Mouse (Mus musculus) right cerebral cortex, postnatal 10 days (tissue): ENCODE measurements around the gene Chl1.
A peak's percentile ranks its signal among the peaks of the same experiment; 100 is the strongest.

ENCODE experiments used
- DNase-seq, 2 experiments: peaks; one replicate each; pipeline ENCODE4 v3.0.0; 2021; ENCODE audit warnings: low spot score in 2 of 2

Gene Chl1

DNA sequence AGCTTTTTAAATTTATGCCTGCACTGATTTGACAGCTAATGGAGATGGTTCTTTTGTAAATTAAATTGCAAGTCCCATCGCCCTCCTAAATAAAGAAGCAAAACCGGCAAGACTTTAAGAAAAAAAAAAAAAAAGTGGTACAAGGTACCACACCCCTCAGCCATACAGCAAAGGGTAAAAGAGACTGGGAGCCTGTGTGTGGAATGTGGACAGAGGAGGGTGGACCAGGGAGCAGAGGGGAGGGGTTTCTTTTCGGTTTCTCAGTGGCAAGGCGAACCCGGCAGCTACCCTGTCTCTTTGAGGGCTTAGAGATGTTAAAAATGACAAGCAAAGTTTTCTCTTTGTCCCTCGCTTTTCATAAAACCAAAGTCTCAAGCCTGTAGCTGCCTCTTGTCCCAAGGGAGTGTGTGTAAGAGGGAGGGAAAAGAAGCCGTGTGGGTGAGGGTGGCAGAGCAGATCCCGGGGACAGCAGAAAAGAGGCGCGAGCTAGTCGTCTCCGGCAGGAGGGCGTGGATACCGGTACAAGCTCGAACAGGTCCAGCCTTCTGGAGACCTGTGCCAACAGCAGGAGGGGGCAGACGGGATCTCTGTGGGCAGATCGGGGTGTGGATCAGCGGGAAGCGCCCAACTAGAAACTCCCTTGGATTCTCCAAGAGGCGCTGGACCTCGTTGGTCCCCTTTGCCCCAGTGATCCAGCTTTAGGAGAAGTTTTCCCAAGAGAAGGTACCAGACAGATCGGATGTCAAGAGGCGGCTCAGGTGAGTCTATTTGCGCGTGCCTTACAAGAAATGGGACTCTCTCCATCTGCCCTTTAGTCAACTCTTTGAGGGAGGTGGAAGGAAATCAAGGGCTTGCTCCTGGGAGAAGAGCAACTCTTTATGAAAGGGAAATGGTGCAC is at the start of gene Chl1:
TSS of gene Chl1 (plus strand) at position 195 of the 898 bp plus-strand sequence.
- DNase-seq = peak; percentile 63 to 69

DNA sequence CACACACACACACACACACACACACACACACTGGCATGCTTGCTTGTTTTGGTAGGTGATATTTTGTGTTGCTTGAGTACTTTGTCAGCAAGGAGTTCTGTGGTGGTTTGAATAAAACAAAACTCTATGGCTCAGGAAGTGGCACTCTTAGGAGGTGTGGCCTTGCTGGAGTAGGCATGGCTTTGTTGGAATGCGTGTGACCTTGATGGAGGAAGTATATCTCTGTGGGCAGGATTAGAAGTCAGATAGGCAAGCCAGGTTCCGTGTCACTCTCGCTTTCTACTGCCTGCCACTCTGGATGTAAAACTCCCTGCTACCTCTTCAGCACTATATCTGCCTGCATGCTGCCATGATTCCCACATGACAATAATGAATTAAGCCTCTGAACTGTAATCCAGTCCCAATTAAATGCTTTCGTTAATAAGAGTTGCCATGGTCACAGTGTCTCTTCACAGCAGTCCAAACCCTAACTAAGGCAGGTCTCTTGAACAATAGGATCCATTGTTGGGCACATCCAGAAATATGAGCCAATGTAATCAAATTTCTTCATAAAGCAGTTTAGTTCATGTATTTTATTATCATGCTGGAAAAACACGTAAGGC is 44.8 kb upstream of the Chl1 start:
- DNase-seq = no peak

DNA sequence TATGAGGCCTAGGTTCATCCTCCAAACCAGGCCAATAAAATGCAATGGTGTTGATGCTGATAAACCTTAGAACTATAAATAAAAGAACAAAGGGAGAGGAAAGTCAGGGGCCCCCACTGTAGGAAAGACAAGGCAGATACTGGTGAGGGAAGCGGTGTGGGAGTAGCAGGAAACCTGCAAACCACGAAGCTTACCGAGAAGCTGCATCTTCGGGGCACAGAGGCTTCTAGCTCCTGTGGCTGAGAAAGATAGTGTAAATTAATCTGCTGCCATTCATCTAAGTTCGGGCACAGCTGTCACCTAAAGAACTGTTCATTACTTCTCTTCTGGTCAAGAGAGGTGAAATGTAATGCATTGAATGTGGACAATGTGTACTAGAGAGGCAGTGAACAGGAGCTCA is 37.1 kb upstream of the Chl1 start:
- no peak for DNase-seq

DNA sequence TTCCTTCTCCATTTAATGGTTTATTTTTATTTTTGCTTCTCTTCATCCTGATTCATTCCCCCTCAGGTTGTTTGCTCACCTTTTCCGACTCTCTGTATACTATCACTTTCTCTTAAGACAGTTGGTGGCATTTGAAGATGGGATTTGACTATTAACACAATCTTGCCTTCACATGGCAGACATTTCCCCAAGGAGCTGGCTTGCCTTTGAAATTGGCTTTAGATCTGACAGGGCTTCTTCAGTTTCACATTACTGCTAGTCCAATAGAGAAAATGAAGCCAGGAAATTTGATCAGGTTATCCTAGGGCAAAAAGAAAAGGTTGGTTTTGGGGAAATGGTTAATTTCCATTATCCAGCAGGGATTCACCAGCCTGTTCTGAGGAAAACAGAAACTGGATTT is 23.2 kb upstream of the Chl1 start:
- DNase-seq = no peak

DNA sequence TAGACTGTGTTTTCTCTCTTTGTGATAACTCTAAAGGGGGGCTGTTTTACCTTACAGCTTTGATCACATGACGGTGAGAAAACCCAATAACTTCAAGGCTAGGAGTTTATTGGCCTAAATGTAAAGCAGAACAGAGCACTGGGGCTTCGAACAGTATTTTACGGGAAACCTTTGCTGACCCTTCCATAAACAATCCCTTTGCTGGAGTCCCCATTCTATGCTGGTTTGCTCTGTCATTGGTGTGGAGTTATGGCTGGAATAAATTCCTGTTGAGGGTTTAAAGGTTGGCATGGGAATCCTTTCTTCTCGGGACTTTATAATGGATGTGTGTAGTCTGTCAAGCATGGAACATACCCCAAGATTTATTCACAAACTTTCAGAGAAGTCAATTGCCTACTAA is 12.0 kb upstream of the Chl1 start:
- DNase-seq = no peak

DNA sequence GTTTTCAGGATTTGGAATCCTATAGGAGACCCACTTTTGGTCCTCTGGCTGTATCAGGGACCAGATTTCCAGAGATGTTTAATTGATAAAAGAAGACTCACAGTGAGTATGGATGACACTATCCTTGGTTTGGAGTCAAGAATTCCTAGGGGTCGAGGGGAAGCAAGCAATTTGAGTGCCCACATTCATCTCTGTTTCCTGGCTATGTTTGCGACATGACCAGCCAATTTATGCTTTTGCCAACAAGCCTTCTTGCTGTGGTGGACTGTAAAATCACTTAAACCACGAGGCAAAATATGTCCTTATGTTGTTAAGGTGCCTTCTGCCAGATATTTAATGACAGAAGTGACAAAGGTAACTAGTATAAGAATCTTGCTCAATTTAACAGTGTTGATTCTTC is 6.3 kb upstream of the Chl1 start:
- no peak for DNase-seq

DNA sequence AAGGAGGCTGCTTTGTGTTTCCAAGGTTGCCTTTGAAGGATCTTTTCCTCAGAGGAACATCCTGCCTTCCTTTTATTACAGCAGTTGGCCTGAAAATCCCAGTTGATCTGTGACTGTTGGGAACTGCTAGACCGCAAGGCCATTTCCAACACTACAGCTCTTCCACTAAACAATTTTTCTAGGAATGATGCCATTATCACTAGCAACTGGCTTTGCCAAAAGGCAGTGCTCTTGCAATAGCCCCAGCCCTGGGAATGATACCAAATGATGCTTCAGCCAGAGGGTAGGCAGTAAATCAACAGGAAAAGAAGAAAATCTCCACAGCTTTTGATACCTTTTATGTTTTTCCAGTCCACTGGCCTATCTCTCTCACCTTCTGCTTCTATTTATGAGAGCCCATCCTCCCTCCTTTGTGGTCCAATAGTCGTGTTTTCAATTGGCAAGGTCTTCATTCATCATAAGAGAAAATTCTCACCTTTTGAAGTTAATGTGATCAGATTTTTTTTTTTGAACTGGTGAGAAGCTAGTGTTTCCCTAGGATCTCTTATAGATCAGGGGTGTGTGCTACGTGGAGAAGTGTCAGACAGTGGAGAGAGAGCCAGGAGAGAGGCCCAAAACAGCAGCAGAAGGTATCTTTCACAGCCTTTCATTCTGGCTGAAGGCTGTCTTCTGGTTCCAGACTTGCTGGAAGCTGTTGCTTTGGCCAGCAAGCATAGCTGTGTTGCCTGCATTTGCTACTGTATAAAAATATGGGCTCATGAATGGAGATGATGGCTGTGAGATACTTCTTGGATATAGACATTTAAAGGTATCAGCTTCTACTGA is 2.4 kb upstream of the Chl1 start:
- DNase-seq = peak; percentile 23 to 37

DNA sequence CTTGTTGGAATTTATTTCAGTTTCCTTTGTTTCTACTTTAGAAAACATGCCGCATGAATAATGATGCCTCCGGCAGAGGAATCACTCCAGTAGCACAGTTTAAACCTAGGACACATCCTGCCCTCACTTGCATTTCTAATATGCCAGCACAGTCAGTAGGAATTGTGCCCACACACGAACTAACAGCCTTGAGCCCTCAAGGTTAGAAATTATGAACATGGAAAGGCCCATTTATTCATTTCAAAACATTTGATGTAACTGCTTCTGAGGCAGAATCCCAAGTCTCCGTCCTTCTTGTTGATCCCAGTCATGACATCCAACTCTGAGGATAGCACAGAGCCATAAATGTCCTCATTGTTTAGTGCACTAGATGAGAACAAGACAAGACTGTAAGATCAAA is 790 bp upstream of the Chl1 start:
- DNase-seq = no peak

DNA sequence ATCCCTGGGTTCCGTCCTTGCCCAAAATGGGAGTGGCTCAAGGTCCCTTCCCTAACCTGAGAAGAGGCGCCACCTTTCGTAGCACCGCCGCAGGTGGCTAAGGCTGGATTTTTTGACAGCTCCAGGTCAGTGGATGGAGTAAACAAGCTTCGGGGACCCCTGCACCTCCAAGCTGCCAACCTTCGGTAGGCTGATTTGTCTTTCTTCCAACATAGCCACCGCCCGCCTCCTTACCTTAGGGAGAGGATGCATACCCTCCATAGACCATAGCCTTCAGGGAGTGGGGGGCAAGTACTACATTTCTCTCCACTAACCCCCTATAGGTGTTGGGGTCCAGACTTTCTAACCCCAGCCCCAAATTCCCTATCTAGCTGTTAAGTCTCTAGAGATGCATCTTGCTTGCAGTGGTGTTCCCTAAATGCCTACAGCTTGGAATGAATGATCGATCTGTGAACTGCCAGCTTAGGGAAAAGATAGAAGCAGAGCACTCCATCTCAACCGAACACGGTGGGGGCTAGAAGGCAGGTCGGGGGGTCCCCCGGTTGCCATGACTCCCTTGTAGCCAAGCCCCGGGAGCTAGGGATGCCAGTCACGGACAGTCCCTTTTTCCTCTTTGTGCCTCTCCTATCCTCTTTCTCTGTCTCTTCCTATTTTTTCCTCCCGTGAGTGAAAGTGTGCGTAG is 1.0 kb downstream of the Chl1 start:
- peak; percentile 45 to 49 for DNase-seq

DNA sequence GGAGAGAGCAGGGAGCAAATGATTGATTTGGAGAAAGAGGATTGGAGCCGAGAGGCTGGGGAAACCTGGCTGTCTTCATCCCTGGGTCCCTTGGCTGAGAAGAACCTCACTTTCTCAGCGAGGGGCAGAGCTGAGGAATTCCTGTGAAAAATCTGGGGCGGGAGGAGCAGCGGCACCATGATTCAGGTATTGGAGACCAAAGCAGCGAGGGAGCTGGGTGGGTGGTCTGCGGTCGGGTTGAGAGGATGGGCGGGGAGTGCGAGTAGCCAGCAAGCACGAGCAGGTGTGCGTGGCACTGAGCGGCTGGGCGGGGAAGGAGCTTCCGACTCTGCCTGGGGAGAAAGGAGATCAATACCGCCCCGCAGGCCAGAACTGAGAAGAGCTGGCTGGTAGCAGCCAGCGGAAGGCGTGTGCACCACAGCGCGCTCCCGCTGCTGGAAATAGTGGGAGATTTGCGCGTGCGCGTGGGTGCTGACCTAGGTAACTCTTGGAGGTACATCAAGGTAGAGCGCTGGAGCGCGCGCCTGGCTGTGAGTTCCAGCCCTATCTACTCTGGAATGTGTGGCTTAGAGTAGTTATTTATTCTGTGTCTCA is 1.7 kb downstream of the Chl1 start:
- peak; percentile 90 to 91 for DNase-seq

DNA sequence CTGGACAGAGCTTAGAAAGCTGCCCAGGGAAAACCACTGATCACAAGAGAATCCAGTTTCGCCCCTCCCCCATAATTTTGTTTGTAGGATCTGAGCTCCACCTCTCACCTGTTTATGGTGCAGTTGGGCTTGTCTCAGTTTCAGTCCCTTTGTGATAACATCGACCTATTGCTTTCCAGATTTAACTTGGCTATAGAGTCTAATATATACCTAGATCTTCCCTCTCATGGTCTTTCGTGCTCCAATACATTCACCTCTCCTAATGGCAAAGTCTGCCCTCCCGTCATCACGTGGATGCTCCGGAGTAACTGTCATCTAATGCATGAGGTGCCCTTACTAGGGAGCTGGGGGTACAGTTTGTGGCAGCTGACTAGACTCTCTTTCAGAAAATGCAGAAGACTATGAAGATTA is 2.5 kb downstream of the Chl1 start:
- peak; percentile 31 to 54 for DNase-seq

DNA sequence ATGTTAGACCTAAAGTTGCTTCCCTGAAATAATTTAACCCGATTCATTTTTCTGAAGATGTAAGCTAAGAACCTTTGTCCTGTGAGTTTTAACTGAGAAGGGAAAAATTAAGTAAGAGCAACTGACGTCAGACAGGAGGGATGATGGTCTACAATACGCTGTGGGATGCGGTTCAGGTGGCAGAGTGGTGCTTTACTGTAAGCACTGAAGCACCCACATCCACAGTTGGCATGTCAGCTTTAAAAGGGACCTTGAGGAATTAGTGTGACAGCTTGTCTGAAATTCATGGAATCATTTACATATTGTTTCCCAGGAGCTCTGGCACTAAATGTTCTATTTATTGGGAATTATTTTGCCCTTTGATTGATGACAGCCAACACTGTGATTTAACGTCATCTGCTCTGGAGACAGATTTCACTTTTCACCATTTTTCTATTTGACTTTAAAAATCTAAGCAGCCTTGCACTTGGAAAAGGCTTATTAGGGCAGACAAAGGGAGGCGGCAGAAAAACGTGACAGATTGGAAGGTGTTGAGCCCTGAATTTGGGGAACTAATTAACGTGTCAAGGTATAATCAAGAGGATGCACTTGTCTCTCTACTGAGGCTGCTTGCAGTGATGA is 3.3 kb downstream of the Chl1 start:
- peak; percentile 37 to 47 for DNase-seq

DNA sequence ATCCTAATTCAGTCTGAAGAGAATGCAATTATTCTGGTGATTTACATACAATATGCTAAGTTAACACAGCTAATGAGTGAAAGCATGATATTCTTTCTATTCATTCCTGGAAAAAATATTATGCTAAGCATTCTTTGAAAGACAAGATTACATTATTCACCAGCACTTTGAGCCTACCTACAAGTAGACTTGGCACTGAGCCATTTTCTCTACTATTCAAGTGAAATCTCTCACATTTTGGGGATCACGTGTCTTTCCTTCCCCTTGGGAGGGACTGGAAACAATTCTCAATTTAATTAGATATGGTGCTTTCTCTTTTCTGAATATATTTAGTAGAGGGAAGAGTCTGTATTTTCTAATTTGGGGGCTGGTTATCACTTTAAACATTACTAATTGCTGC is 4.0 kb downstream of the Chl1 start:
- DNase-seq = no peak

DNA sequence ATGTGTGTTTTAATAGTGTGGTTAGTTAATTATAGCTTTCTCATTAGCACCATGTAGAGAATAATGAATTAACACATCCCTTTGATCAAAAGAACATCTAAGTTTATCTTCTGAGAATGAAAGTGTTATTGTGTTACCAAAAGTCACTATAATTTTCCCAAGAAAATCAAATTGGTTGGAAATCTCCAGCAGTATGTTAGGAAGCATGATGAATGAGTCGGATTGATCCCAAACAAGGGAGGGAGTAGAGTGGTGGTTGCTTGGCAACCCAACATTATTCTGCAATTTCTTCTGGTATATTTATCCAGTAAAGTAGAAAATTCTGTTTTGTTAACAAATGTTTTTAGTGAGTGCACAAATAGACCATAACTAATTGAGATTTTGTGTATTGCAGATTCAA is 4.4 kb downstream of the Chl1 start:
- DNase-seq = no peak

DNA sequence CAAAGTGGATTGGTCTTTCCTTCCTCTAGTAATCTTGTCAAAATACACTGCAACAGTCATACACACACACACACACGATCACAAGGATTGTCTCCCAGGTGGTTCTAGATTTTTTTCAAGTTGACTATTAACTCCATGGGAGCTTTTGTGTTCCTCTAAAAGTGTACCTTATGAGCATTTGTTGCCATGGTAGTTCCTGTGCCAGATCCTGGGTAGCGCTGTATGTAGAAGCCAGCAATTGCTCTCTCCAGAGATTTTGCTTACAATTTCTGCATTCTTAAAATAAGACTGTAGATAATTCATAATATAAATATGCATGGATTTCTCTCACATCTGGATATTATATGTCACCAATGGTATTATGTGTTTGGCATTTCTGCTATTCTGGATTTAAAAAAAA is 9.2 kb downstream of the Chl1 start:
- no peak for DNase-seq

DNA sequence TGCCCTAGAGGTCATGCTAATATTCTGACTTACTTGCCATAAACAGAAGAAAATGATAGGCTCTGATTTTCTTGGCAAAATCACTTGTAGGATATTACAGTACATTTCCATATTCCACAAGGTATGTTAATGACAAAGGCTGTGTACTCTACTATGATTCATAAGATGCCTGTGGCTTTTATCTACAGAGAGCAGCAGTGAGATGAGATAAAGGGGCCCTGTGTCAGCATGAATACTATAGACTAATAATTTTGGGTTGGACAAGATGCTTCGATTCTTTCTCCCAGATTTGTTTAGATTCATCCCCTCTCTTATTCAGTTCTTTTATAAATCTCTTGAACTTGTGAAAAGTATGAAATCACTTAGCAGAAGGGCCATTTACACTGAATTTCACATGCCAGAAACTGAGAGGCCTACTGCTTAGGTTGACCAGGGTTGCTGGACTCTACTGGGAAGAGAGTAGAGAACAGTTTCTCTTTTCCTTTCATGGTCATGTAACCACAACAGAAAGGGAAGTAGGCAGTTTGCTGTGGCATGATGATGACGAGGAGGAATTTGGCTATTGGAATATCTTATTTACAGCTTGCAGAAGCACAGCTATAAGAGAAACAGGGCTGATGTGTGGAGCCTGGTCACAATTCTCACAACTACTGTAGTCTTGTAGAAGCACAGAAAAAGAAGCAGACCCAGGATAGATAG is 15.1 kb downstream of the Chl1 start:
- DNase-seq = no peak

DNA sequence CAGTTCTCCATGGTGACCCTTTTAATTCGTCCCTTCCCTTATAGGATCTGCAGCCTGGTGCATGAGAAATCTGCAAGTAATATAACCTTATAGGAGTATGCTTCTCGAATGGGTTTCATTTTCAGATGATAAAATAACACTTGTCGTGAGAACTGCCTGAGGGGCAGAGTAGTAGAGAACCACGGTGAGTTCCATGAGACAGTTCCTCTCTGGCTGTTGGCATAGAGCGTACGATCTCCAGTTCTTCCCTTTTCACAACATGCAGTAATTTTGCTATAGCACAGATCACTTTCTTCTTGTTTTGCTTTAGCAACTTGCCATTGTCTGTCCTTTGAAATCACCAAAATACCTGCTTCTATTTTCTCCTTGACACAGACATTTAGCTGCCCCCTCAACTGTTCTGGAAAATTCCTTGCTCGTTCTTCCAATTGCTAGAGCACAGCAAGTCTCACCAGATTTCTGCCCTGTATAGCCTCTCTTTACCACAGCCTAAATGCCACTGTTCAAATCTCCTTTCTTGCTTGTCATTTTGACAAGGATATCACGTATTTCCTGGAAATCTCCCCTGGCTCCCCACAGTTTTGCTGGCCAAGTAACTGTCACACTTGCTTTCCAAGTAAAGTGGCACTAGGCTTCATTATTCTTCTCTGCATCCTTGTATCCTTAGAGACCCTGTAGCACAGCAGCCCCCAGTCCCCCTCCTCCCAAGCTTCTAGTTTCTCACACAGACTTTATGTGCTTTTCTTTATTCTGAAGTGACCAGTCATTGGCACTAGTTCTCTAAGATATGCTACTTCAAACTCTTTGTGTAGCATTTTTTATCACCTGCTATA is 16.8 kb downstream of the Chl1 start:
- DNase-seq = no peak

DNA sequence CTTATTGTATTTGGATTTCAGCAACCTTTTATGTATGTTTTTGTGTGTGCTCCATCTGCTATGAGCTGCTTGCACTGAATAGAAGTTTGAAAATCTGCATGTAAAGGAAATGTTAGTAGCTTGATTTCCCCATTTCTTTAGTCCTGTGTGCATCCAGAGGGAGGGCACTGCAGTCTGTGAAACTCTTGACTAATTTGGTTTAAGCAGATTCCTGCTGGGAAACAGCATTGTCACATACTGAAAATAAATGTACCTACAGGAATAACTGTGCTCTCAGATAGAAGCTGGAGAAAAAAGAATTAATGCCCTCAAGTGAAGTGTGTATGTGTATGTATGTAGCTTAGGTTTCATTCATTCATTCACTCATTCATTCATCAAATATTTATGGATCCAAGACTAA is 22.7 kb downstream of the Chl1 start:
- DNase-seq = no peak

DNA sequence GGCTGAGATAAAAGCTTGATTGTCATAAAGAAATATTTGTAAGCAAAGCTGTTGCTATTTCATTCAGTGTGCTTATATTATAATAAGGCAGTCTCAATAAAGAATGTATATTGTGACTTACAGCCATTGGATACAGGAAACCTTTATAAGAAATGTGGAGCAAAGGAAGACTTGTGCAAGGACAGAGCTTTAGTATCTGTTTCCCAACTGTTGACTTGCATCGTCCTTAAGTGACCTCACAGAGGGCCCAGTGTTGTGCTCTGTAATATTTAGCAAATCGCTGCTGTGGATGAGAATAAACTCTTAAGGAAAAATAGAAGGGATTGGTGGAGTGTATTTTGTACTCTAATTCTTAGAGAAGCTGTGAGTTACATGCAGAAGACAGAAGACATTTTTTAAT is 23.6 kb downstream of the Chl1 start:
- no peak for DNase-seq

DNA sequence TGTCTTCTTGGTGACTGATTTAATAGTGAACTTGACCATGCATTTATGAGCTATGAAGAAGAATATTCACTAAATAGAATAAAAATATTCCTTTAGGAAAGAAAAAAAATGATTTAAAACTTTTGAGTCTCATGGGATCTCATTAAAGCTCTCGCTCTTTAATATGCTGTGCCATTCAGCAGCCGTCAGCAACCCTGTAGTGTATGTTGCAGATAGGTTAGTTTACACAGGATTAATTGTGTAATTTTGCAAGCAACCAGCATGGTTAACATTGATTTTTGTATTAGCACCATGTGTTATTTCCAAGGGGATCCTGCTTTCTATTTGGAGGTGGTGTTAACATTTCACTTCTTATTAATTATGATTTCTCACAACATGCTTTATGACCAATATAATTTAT is 32.2 kb downstream of the Chl1 start:
- no peak for DNase-seq
